Mouse (Mus musculus): Measurements from ENCODE around the gene Olfr860.
"Not testable (repeated sequence)": the region's sequence is repeated elsewhere in the genome, so short reads cannot be mapped to it uniquely, and the experiment has no call there.

Olfr860 gene

DNA sequence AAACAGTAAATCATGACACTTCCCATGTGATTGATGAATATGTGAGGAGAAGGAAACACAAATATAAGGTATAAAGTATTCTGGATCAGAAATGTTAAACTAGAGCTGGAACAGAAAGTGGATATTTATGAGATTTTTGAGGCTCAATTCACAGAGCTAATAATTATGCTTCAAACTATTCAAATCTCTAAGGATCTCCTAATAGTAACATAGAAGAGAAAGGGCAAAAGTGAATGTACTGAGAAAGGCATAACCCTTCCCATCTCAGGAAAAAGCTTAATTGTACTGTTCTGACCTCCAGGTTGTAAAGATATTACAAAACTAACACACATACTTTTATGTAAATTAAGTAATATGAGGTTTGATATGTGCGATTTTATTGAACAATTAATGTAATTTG, at the start of gene Olfr860:
Gene Olfr860 (minus strand): TSS at position 101 of the 400 bp plus-strand sequence.
- DNase-seq (ENCODE audit: low spot score in 2 of 2), result no peak

GRCm38 (mm10) chr9:19887904-19888303, 38.4 kb upstream of the Olfr860 start, which contains the start of gene Olfr862:
Olfr862 (minus strand) TSS chr9:19888004.
- no peak for DNase-seq (ENCODE audit: low spot score in 2 of 2)

DNA sequence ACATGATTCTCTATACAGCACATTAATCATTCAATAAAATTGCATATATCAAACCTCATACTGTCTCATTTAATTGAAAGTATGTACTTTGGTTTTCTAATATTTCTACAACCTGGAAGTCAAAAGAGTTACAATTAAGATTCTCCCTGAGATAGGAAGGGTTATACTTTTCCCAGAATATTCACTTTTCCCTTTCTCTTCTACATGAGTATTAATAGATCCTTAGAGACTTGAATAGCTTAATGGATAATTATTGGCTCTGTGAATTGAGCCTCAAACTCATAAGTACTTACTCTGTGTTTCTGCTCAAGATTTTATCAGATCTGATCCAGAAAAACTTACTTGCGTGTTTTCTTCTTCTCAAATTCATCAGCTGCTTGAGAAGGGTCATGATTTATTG, 44.9 kb downstream of the Olfr860 start, which contains the start of gene Olfr859:
Gene Olfr859 (plus strand): TSS at position 301 of the 400 bp plus-strand sequence.
- DNase-seq (ENCODE audit: low spot score in 2 of 2), result not testable (repeated sequence)

DNA sequence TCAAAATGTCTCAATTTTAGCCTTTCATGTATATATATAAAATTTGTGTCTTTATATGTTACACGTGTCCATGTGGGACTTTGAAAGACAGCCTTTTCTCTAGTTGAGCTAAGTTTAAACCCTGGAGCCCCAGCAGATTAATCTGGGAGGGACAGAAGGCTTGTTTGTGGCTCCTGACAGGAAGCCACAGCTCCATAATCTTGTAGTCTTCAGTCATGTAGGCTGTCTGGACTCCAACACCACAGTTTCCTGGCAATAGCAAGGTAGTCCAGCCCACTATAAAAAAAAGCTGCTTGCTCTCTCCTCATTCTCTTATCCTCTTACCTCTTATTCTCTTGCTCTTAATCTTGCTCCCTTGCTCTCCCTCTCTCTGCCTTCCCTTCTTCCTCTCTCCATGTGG, 46.5 kb downstream of the Olfr860 start:
- DNase-seq (ENCODE audit: low spot score in 2 of 2), result no peak
